Mouse (Mus musculus) MEL (cell line): Measurements from ENCODE around the gene Sap30. TPM values are rescaled to one million over a fixed set of nuclear protein-coding genes. Genes with fewer than 3 reads are reported as not detected.

Experiments
- DNase-seq: peaks from one replicate; pipeline ENCODE4 v3.0.0; 2011; ENCODE audit warnings: low read depth, low spot score
- H3K27ac ChIP-seq: 2 replicates; pipeline ENCODE4 v1.5.1; 2012; ENCODE audit warnings: low read depth, mild to moderate bottlenecking, control low read depth, low read length, moderate library complexity; ENCODE audit not compliant: control insufficient read depth
- H3K27me3 ChIP-seq, 2 experiments: fragments of 150-350 bp in 1 of 2; sonication (generic) in 1 of 2; 2 replicates each; pipeline ENCODE4 v1.6.1; 2012; ENCODE audit warnings: low read length in 2 of 2, mild to moderate bottlenecking in 2 of 2, improper control_type of control experiment in 1 of 2, moderate library complexity in 1 of 2; ENCODE audit not compliant: insufficient read depth in 2 of 2, control insufficient read depth in 1 of 2
- H3K36me3 ChIP-seq, 2 experiments: 2 replicates each; pipeline ENCODE4 v1.6.1; 2012 to 2014; ENCODE audit warnings: low read length in 2 of 2, improper control_type of control experiment in 1 of 2, inconsistent platforms in 1 of 2, mild to moderate bottlenecking in 1 of 2; ENCODE audit not compliant: insufficient read depth in 2 of 2, control insufficient read depth in 1 of 2
- H3K4me1 ChIP-seq, 2 experiments: fragments of 150-350 bp in 1 of 2; sonication (generic) in 1 of 2; 2 replicates each; pipeline ENCODE4 v1.6.1; 2012; ENCODE audit warnings: low read length in 2 of 2, improper control_type of control experiment in 1 of 2, mild to moderate bottlenecking in 1 of 2; ENCODE audit not compliant: insufficient read depth in 2 of 2, control insufficient read depth in 1 of 2
- H3K4me3 ChIP-seq, 2 experiments: fragments of 150-350 bp in 1 of 2; sonication (generic) in 1 of 2; 2 replicates each; pipeline ENCODE4 v1.5.1; 2012; ENCODE audit warnings: low read depth in 2 of 2, low read length in 2 of 2, mild to moderate bottlenecking in 2 of 2, moderate library complexity in 2 of 2, control low read depth in 1 of 2, improper control_type of control experiment in 1 of 2; ENCODE audit not compliant: control insufficient read depth in 1 of 2, insufficient read depth in 1 of 2
- H3K79me2 ChIP-seq: 2 replicates; pipeline ENCODE4 v1.6.1; 2012; ENCODE audit warnings: mild to moderate bottlenecking, low read length, moderate library complexity; ENCODE audit not compliant: control insufficient read depth, poor library complexity, insufficient read depth
- H3K9ac ChIP-seq: 2 replicates; pipeline ENCODE4 v1.6.1; 2012; ENCODE audit warnings: low read depth, mild to moderate bottlenecking, control low read depth, low read length, moderate library complexity; ENCODE audit not compliant: control insufficient read depth, poor library complexity, severe bottlenecking
- H3K9me3 ChIP-seq: fragments of 150-350 bp; sonication (generic); replicated peaks from 2 replicates; pipeline ENCODE4 v1.6.1; 2012; ENCODE audit warnings: mild to moderate bottlenecking, low read length, improper control_type of control experiment, moderate library complexity; ENCODE audit not compliant: insufficient read depth
- CHD2 ChIP-seq: IDR thresholded peaks from 2 replicates; pipeline ENCODE4 v1.6.1; 2011; ENCODE audit warnings: low read length, improper control_type of control experiment
- CTCF ChIP-seq, 3 experiments: IDR thresholded peaks in 2 of 3; conservative IDR thresholded peaks in 1 of 3; 2 replicates each; pipeline ENCODE4 v1.5.1; 2011 to 2012; ENCODE audit warnings: low read length in 3 of 3, low read depth in 2 of 3, mild to moderate bottlenecking in 2 of 3, improper control_type of control experiment in 1 of 3, inconsistent platforms in 1 of 3, mixed read lengths in 1 of 3, moderate library complexity in 1 of 3; ENCODE audit not compliant: control insufficient read depth in 1 of 3, insufficient read depth in 1 of 3, poor library complexity in 1 of 3, severe bottlenecking in 1 of 3
- ELF1 ChIP-seq: IDR thresholded peaks from 2 replicates; pipeline ENCODE4 v1.6.1; 2014; ENCODE audit warnings: low read depth, mild to moderate bottlenecking, inconsistent platforms, low read length, improper control_type of control experiment, moderate library complexity
- ETS1 ChIP-seq: IDR thresholded peaks from 2 replicates; pipeline ENCODE4 v1.6.1; 2012; ENCODE audit warnings: low read depth, mild to moderate bottlenecking, inconsistent platforms, low read length, improper control_type of control experiment, moderate library complexity
- GABPA ChIP-seq: IDR thresholded peaks from 2 replicates; pipeline ENCODE4 v1.6.1; 2012; ENCODE audit warnings: low read depth, mild to moderate bottlenecking, inconsistent platforms, low read length, improper control_type of control experiment, moderate library complexity
- GATA1 ChIP-seq: IDR thresholded peaks from 2 replicates; pipeline ENCODE4 v1.6.1; 2011; ENCODE audit warnings: low read depth, low read length, improper control_type of control experiment
- JUND ChIP-seq: IDR thresholded peaks from 2 replicates; pipeline ENCODE4 v1.6.1; 2011; ENCODE audit warnings: low read depth, mild to moderate bottlenecking, improper control_type of control experiment, low read length
- KAT2A ChIP-seq: conservative IDR thresholded peaks from 2 replicates; pipeline ENCODE4 v1.6.1; 2012; ENCODE audit warnings: low read depth, low read length, improper control_type of control experiment, inconsistent platforms
- MAFK ChIP-seq: IDR thresholded peaks from 2 replicates; pipeline ENCODE4 v1.6.1; 2011; ENCODE audit warnings: low read depth, mild to moderate bottlenecking, low read length, improper control_type of control experiment, borderline replicate concordance
- MAZ ChIP-seq: IDR thresholded peaks from 2 replicates; pipeline ENCODE4 v1.6.1; 2012; ENCODE audit warnings: low read depth, mild to moderate bottlenecking, inconsistent platforms, low read length, improper control_type of control experiment
- MEF2A ChIP-seq: IDR thresholded peaks from 2 replicates; pipeline ENCODE4 v1.6.1; 2014; ENCODE audit warnings: low read depth, mild to moderate bottlenecking, inconsistent platforms, low read length, improper control_type of control experiment; ENCODE audit not compliant: poor library complexity, insufficient replicate concordance, severe bottlenecking; ENCODE audit errors: extremely low read depth
- MYC ChIP-seq: IDR thresholded peaks from 2 replicates; pipeline ENCODE4 v1.6.1; 2011; ENCODE audit warnings: low read depth, mild to moderate bottlenecking, low read length, improper control_type of control experiment, moderate library complexity
- NRF1 ChIP-seq: IDR thresholded peaks from 2 replicates; pipeline ENCODE4 v1.6.1; 2014; ENCODE audit warnings: low read depth, mild to moderate bottlenecking, inconsistent platforms, low read length, improper control_type of control experiment, moderate library complexity; ENCODE audit not compliant: poor library complexity, insufficient read depth, severe bottlenecking
- POLR2A ChIP-seq, 2 experiments: IDR thresholded peaks; 2 replicates each; pipeline ENCODE4 v1.6.1; 2011 to 2012; ENCODE audit warnings: low read length in 2 of 2, mild to moderate bottlenecking in 2 of 2, control low read depth in 1 of 2, improper control_type of control experiment in 1 of 2, low read depth in 1 of 2, moderate library complexity in 1 of 2; ENCODE audit not compliant: control insufficient read depth in 1 of 2, insufficient read depth in 1 of 2, poor library complexity in 1 of 2
- POLR2AphosphoS2 ChIP-seq: IDR thresholded peaks from 2 replicates; pipeline ENCODE4 v1.6.1; 2011; ENCODE audit warnings: low read length, improper control_type of control experiment
- RAD21 ChIP-seq: IDR thresholded peaks from 2 replicates; pipeline ENCODE4 v1.6.1; 2011; ENCODE audit warnings: mild to moderate bottlenecking, low read depth, low read length, improper control_type of control experiment
- RCOR1 ChIP-seq: IDR thresholded peaks from 2 replicates; pipeline ENCODE4 v1.6.1; 2012; ENCODE audit warnings: low read depth, mild to moderate bottlenecking, inconsistent platforms, low read length, improper control_type of control experiment
- SIN3A ChIP-seq: IDR thresholded peaks from 2 replicates; pipeline ENCODE4 v1.6.1; 2012; ENCODE audit warnings: low read length, improper control_type of control experiment, inconsistent platforms
- SMC3 ChIP-seq: IDR thresholded peaks from 2 replicates; pipeline ENCODE4 v1.6.1; 2011; ENCODE audit warnings: low read depth, low read length, improper control_type of control experiment
- TAL1 ChIP-seq: IDR thresholded peaks from 2 replicates; pipeline ENCODE4 v1.6.1; 2012; ENCODE audit warnings: mild to moderate bottlenecking, inconsistent platforms, low read length, moderate library complexity, mixed read lengths
- TBP ChIP-seq: IDR thresholded peaks from 2 replicates; pipeline ENCODE4 v1.8.0; 2011; ENCODE audit warnings: low read depth, low read length, improper control_type of control experiment
- TCF12 ChIP-seq: IDR thresholded peaks from 2 replicates; pipeline ENCODE4 v1.6.1; 2014; ENCODE audit warnings: low read depth, mild to moderate bottlenecking, inconsistent platforms, low read length, improper control_type of control experiment, moderate library complexity
- USF2 ChIP-seq, 2 experiments: IDR thresholded peaks; 2 replicates each; pipeline ENCODE4 v1.6.1; 2011 to 2012; ENCODE audit warnings: improper control_type of control experiment in 2 of 2, low read length in 2 of 2, borderline replicate concordance in 1 of 2, inconsistent platforms in 1 of 2, low read depth in 1 of 2, mild to moderate bottlenecking in 1 of 2; ENCODE audit not compliant: insufficient read depth in 1 of 2
- ZKSCAN1 ChIP-seq: IDR thresholded peaks from 2 replicates; pipeline ENCODE4 v1.6.1; 2012; ENCODE audit warnings: low read depth, mild to moderate bottlenecking, inconsistent platforms, low read length, improper control_type of control experiment, moderate library complexity
- ZMIZ1 ChIP-seq: IDR thresholded peaks from 2 replicates; pipeline ENCODE4 v1.6.1; 2012; ENCODE audit warnings: low read depth, mild to moderate bottlenecking, inconsistent platforms, low read length, improper control_type of control experiment, moderate library complexity
- polyA plus RNA-seq, 2 experiments: library from polyadenylated mRNA; stranded (reverse) in 1 of 2; unstranded in 1 of 2; fragments of >175 nt in 1 of 2; fragments of >200 nt in 1 of 2; gene quantifications; 2 replicates each; pipeline versions ENCODE4 v1.2.1 to v1.2.4; 2012; ENCODE audit warnings: low replicate concordance in 2 of 2, low read depth in 1 of 2; ENCODE audit not compliant: insufficient read length in 2 of 2, insufficient read depth in 1 of 2, missing spikeins in 1 of 2
- total RNA-seq: library from RNA; depleted of rRNA; stranded (reverse); fragments of 300-350 nt; gene quantifications from 2 replicates; pipeline ENCODE4 v1.2.3, GENCODE M21; 2012

Sap30 gene
- total and polyA plus RNA-seq, 3 experiments: 34.2 to 64.0 TPM; not detected in 1

DNA sequence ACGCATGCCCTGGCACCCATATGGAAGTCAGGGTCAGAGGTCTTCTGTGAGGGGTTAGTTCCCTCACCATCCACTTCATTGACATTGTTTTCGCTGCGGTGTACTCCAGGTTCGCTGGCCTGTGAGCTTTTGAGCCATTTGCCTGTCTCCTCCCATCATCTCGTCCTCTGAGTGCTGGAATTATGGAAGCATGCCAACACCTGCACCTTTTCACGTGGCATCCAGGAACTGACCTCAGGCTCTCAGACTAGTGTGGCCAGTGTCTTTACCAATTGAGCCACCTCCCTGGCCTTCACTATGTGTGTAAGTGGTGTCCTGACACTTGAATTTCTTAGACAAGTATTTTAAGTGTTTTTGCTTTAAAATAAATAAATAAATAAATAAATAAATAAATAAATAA, 13.9 kb downstream of the Sap30 start:
- H3K79me2 ChIP-seq: no peaks in the 10 kb centered on the region
- H3K27me3 ChIP-seq: no peaks in the 10 kb centered on the region
- no peaks in the 10 kb centered on the region for H3K36me3 ChIP-seq
- no peaks in the 10 kb centered on the region for H3K9me3 ChIP-seq
- TF ChIP-seq POLR2A (IDR thresholded peaks at IDR 0.05; ENCODE audit: control insufficient read depth in 1 of 2, insufficient read depth in 1 of 2, low read depth in 1 of 2, low read length in 2 of 2, poor library complexity in 1 of 2): no peak
- TF ChIP-seq ETS1: no peak
- no peak for TF ChIP-seq USF2 (IDR thresholded peaks at IDR 0.05; ENCODE audit: borderline replicate concordance in 1 of 2, insufficient read depth in 1 of 2, low read depth in 1 of 2, low read length in 2 of 2)
- no peak for TF ChIP-seq NRF1
- no peak for TF ChIP-seq ZMIZ1
- no peak for TF ChIP-seq JUND
- TF ChIP-seq RCOR1: no peak
- no peak for TF ChIP-seq MAZ
- no peak for TF ChIP-seq GABPA
- TF ChIP-seq MEF2A: no peak
- no peak for TF ChIP-seq TAL1
- TF ChIP-seq CHD2: no peak
- no peak for TF ChIP-seq ZKSCAN1
- DNase-seq: no peak
- H3K4me3 ChIP-seq: no peak overlapping the region
- H3K9ac ChIP-seq: no peak overlapping the region
- no peaks in the 10 kb centered on the region for H3K4me1 ChIP-seq
- H3K27ac ChIP-seq: no peak overlapping the region

DNA sequence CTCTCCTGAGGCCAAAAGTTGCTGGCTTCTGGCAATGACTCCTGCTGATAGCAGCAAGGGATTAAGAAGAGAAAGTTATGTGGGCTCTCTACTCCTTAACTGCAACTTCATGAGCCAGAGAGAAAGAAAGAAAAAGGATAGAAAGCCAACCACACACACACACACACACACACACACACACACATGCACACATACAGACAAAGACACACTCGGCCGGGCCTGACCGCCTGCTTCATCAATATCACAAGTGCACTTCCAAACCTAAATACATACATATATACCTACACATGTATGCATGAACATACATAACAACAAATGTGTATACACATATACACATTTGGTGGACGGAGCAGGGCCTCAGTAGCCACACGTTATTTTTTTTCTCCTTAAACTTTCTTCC, 16.8 kb downstream of the Sap30 start:
- Histone ChIP-seq H3K27me3 (no peaks in the 10 kb centered on the region), H3K36me3 (peaks cover 0 to 2% of the 10 kb centered on the region in 2 experiments; a peak in 1 of 4 replicates), H3K79me2 (no peaks in the 10 kb centered on the region), H3K9ac (no peak overlapping the region)
- no peak for DNase-seq
- TF ChIP-seq SMC3: no peak
- TF ChIP-seq JUND: no peak
- no peak for TF ChIP-seq KAT2A
- TF ChIP-seq RCOR1: no peak
- no peak for TF ChIP-seq SIN3A
- TF ChIP-seq RAD21: no peak
- TF ChIP-seq POLR2AphosphoS2: no peak
- no peak for TF ChIP-seq USF2 (IDR thresholded peaks at IDR 0.05; ENCODE audit: borderline replicate concordance in 1 of 2, insufficient read depth in 1 of 2, low read depth in 1 of 2, low read length in 2 of 2)
- TF ChIP-seq TAL1: no peak
- no peak for TF ChIP-seq ELF1
- no peak for TF ChIP-seq CTCF (IDR thresholded peaks at IDR 0.05 in 2 of 3, conservative IDR thresholded peaks at IDR 0.05 in 1 of 3; ENCODE audit: control insufficient read depth in 1 of 3, insufficient read depth in 1 of 3, low read depth in 2 of 3, low read length in 3 of 3, poor library complexity in 1 of 3, severe bottlenecking in 1 of 3)
- TF ChIP-seq TCF12: no peak
- TF ChIP-seq GATA1: no peak
- no peak for TF ChIP-seq MYC
- TF ChIP-seq ZKSCAN1: no peak
- no peak for TF ChIP-seq MAFK
- TF ChIP-seq MEF2A: no peak
- TF ChIP-seq MAZ: no peak
- TF ChIP-seq TBP: no peak
- TF ChIP-seq, all 39 proteins: peak for 0
- no peaks in the 10 kb centered on the region for H3K9me3 ChIP-seq
- H3K4me3 ChIP-seq: no peak overlapping the region
- no peak overlapping the region for H3K27ac ChIP-seq
- peaks cover 0 to 3% of the 10 kb centered on the region in 2 experiments; a peak in 2 of 4 replicates for H3K4me1 ChIP-seq
